Mouse (Mus musculus): ENCODE measurements around the gene 4932438A13Rik. TPM values are rescaled to one million over a fixed set of nuclear protein-coding genes. Genes with fewer than 3 reads are reported as not detected.

The 4932438A13Rik gene
- total and polyA plus RNA-seq, 2 experiments from 2014 or later = 62.2 to 63.9 TPM

GRCm38 (mm10) chr3:36943706-36944105 is 80.8 kb downstream of the 4932438A13Rik start:
- DNase-seq (ENCODE audit: low spot score) (no peak), ATAC-seq (ENCODE audit: low FRiP score) (no peak)
- Histone ChIP-seq H3K4me3 (ENCODE audit: low read depth, low read length) (no peak overlapping the region), H3K9me3 (ENCODE audit: low read length) (no peaks in the 10 kb centered on the region), H3K4me2 (ENCODE audit: low read depth, low read length, poor library complexity, severe bottlenecking) (no peak overlapping the region), H3K4me1 (ENCODE audit: insufficient read depth, low read length) (no peaks in the 10 kb centered on the region), H3K27me3 (ENCODE audit: insufficient read depth, low read length) (no peaks in the 10 kb centered on the region), H3K36me3 (ENCODE audit: insufficient read depth, low read length) (peaks cover 26% of the 10 kb centered on the region), H3K27ac (ENCODE audit: low read depth, low read length) (no peak overlapping the region), H3K9ac (replicated peaks; ENCODE audit: low read length, poor library complexity, severe bottlenecking) (no peak overlapping the region)
- no peak for TF ChIP-seq CTCF (IDR thresholded peaks at IDR 0.05)

- no peaks in the 10 kb centered on the region for H3K9me3 ChIP-seq (ENCODE audit: low read length)
- ATAC-seq (ENCODE audit: low FRiP score) (no peak), DNase-seq (ENCODE audit: low spot score) (no peak)
- H3K4me1 ChIP-seq (ENCODE audit: insufficient read depth, low read length) = no peaks in the 10 kb centered on the region
- 97% methylated on average over 2 of the region's 2 CpGs for WGBS
- no peak for TF ChIP-seq CTCF (IDR thresholded peaks at IDR 0.05)
- H3K36me3 ChIP-seq (ENCODE audit: insufficient read depth, low read length) = peaks cover 25% of the 10 kb centered on the region
- H3K9ac ChIP-seq (replicated peaks; ENCODE audit: low read length, poor library complexity, severe bottlenecking) = no peak overlapping the region
- no peak overlapping the region for H3K27ac ChIP-seq (ENCODE audit: low read depth, low read length)
- no peak overlapping the region for H3K4me3 ChIP-seq (ENCODE audit: low read depth, low read length)
- no peak overlapping the region for H3K4me2 ChIP-seq (ENCODE audit: low read depth, low read length, poor library complexity, severe bottlenecking)
- H3K27me3 ChIP-seq (ENCODE audit: insufficient read depth, low read length) = no peaks in the 10 kb centered on the region
Measured at GRCm38 (mm10) chr3:37037979-37038378, 175.1 kb downstream of the 4932438A13Rik start.

GRCm38 (mm10) chr3:37039811-37040210 is 176.9 kb downstream of the 4932438A13Rik start:
- DNase-seq (ENCODE audit: low spot score) (no peak), ATAC-seq (ENCODE audit: low FRiP score) (no peak)
- peaks cover 32% of the 10 kb centered on the region for H3K36me3 ChIP-seq (ENCODE audit: insufficient read depth, low read length)

GRCm38 (mm10) chr3:37051491-37051890 is 188.6 kb downstream of the 4932438A13Rik start:
- no peak overlapping the region for H3K4me2 ChIP-seq (ENCODE audit: low read depth, low read length, poor library complexity, severe bottlenecking)
- no peaks in the 10 kb centered on the region for H3K27me3 ChIP-seq (ENCODE audit: insufficient read depth, low read length)
- no peak overlapping the region for H3K9ac ChIP-seq (replicated peaks; ENCODE audit: low read length, poor library complexity, severe bottlenecking)
- no peak for TF ChIP-seq CTCF (IDR thresholded peaks at IDR 0.05)
- 97% methylated on average over 1 of the region's 1 CpGs for WGBS
- H3K27ac ChIP-seq (ENCODE audit: low read depth, low read length) = no peak overlapping the region
- ATAC-seq (ENCODE audit: low FRiP score) = no peak
- H3K9me3 ChIP-seq (ENCODE audit: low read length) = no peaks in the 10 kb centered on the region
- no peak for DNase-seq (ENCODE audit: low spot score)
- H3K4me3 ChIP-seq (ENCODE audit: low read depth, low read length) = no peak overlapping the region
- peaks cover 20% of the 10 kb centered on the region for H3K36me3 ChIP-seq (ENCODE audit: insufficient read depth, low read length)
- H3K4me1 ChIP-seq (ENCODE audit: insufficient read depth, low read length) = no peaks in the 10 kb centered on the region

More at GRCm38 (mm10) chr3:37039811-37040210, 176.9 kb downstream of the 4932438A13Rik start:
- no peak overlapping the region for H3K4me3 ChIP-seq (ENCODE audit: low read depth, low read length)
- H3K4me1 ChIP-seq (ENCODE audit: insufficient read depth, low read length) = no peaks in the 10 kb centered on the region
- H3K27ac ChIP-seq (ENCODE audit: low read depth, low read length) = no peak overlapping the region
- H3K9me3 ChIP-seq (ENCODE audit: low read length) = no peaks in the 10 kb centered on the region
- no peak for TF ChIP-seq CTCF (IDR thresholded peaks at IDR 0.05)
- H3K4me2 ChIP-seq (ENCODE audit: low read depth, low read length, poor library complexity, severe bottlenecking) = no peak overlapping the region
- no peak overlapping the region for H3K9ac ChIP-seq (replicated peaks; ENCODE audit: low read length, poor library complexity, severe bottlenecking)
- no peaks in the 10 kb centered on the region for H3K27me3 ChIP-seq (ENCODE audit: insufficient read depth, low read length)

- Histone ChIP-seq H3K9ac (replicated peaks; ENCODE audit: low read length, poor library complexity, severe bottlenecking) (no peak within 1 kb of the TSS), H3K4me2 (ENCODE audit: low read depth, low read length, poor library complexity, severe bottlenecking) (peak within 1 kb of the TSS; percentile 28; the same call in 1 of the 2 replicates), H3K9me3 (ENCODE audit: low read length) (0 out of 2 replicates have a peak, but pooled peaks cover 6% of the 10 kb centered on the region), H3K4me1 (ENCODE audit: insufficient read depth, low read length) (no peaks in the 10 kb centered on the region), H3K27me3 (ENCODE audit: insufficient read depth, low read length) (no peaks in the 10 kb centered on the region), H3K36me3 (ENCODE audit: insufficient read depth, low read length) (no peaks in the 10 kb centered on the region), H3K4me3 (ENCODE audit: low read depth, low read length) (no peak within 1 kb of the TSS), H3K27ac (ENCODE audit: low read depth, low read length) (no peak within 1 kb of the TSS)
- WGBS = 65% methylated on average over 36 of the region's 39 CpGs
- DNase-seq (ENCODE audit: low spot score) (no peak), ATAC-seq (ENCODE audit: low FRiP score) (0 out of 2 replicates have a peak, but pooled peaks have one; percentile 54)
- TF ChIP-seq CTCF (IDR thresholded peaks at IDR 0.05) = no peak
Measured at GRCm38 (mm10) chr3:37063406-37063805, 200.5 kb downstream of the 4932438A13Rik start, which contains the start of gene Adad1. Gene Adad1, plus strand, starts transcription at chr3:37063527.

GRCm38 (mm10) chr3:37073211-37073610 is 210.3 kb downstream of the 4932438A13Rik start:
- no peak overlapping the region for H3K27ac ChIP-seq (ENCODE audit: low read depth, low read length)
- H3K9ac ChIP-seq (replicated peaks; ENCODE audit: low read length, poor library complexity, severe bottlenecking) = no peak overlapping the region
- DNase-seq (ENCODE audit: low spot score) = peak; percentile 44
- TF ChIP-seq CTCF (IDR thresholded peaks at IDR 0.05) = peak; percentile 50
- ATAC-seq (ENCODE audit: low FRiP score) = no peak
- no peak overlapping the region for H3K4me3 ChIP-seq (ENCODE audit: low read depth, low read length)
- no peaks in the 10 kb centered on the region for H3K36me3 ChIP-seq (ENCODE audit: insufficient read depth, low read length)
- no peaks in the 10 kb centered on the region for H3K4me1 ChIP-seq (ENCODE audit: insufficient read depth, low read length)
- no peaks in the 10 kb centered on the region for H3K27me3 ChIP-seq (ENCODE audit: insufficient read depth, low read length)
- no peaks in the 10 kb centered on the region for H3K9me3 ChIP-seq (ENCODE audit: low read length)
- no peak overlapping the region for H3K4me2 ChIP-seq (ENCODE audit: low read depth, low read length, poor library complexity, severe bottlenecking)

Data from midbrain, postnatal 0 days (tissue).